Mouse (Mus musculus): ENCODE results near the gene Hamp. TPM values are rescaled to one million over a fixed set of nuclear protein-coding genes. Genes with fewer than 3 reads are reported as not detected.

Hamp gene
- polyA plus RNA-seq, 1 experiment, result not detected

DNA sequence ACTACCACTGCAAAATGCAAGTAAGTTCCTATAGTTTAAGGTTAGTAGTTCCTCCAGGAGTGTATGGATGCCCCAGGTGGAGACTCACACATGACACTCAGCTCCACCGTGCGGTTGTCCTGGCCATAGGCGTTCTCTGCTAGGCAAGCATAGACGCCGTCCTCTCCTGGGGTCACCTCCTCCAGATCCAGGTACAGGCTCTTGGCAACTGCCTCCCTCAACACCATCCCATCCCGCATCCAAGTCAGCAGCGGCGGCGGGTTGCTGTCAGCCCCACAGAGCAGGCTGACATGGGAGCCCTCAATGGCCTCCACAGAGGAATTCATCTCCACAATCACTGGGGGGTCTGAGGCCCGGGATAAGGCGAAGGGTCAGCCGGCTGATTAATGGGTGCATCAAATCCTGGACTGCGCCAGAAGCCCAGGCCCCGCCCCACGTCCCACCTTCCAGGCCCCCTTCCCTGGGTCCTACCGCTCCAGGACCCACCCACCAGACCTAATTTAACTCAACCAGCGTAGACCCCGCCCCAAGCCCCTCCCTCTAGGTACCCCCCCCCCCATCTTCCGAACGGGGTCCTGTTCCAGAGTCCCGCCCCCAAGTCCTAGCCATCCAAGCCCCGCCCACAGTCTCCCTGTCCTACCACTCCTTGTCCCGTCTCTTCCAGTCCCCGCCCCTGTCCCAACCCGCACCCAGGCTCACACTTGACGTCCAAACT, 35.4 kb downstream of the Hamp start:
- H3K36me3 ChIP-seq (ENCODE audit: control insufficient read depth, insufficient read depth), result no peaks in the 10 kb centered on the region
- H3ac ChIP-seq (ENCODE audit: control insufficient read depth, insufficient read length), result no peak overlapping the region
- H3K4me3 ChIP-seq, result no peak overlapping the region
- peaks cover 16% of the 10 kb centered on the region for H3K27me3 ChIP-seq (ENCODE audit: control insufficient read depth, insufficient read depth, insufficient read length)
- H3K79me2 ChIP-seq (ENCODE audit: control insufficient read depth, insufficient read depth), result no peaks in the 10 kb centered on the region
- no peak for TF ChIP-seq MYOG (IDR thresholded peaks at IDR 0.05; ENCODE audit: control insufficient read depth in 1 of 3, insufficient read depth in 1 of 3, insufficient read length in 2 of 3, low read depth in 2 of 3)
- no peak for TF ChIP-seq POLR2A (IDR thresholded peaks at IDR 0.05; ENCODE audit: insufficient read length, low read depth)
- TF ChIP-seq E2F4 (IDR thresholded peaks at IDR 0.05; ENCODE audit: insufficient read depth), result no peak
- TF ChIP-seq SRF (IDR thresholded peaks at IDR 0.05; ENCODE audit: control insufficient read depth, insufficient read length, low read depth), result no peak
- no peak for TF ChIP-seq REST (IDR thresholded peaks at IDR 0.05; ENCODE audit: insufficient read depth, insufficient read length)
- no peak for TF ChIP-seq CEBPB (IDR thresholded peaks at IDR 0.05; ENCODE audit: insufficient read depth, poor library complexity, severe bottlenecking)
- no peak for TF ChIP-seq MYOD1 (IDR thresholded peaks at IDR 0.05; ENCODE audit: control insufficient read depth in 1 of 3, insufficient read length in 2 of 3, low read depth in 2 of 3)
- no peak for TF ChIP-seq USF1 (IDR thresholded peaks at IDR 0.05; ENCODE audit: low read depth)
- no peak for TF ChIP-seq MAX (IDR thresholded peaks at IDR 0.05; ENCODE audit: low read depth)
- TF ChIP-seq TCF12 (IDR thresholded peaks at IDR 0.05; ENCODE audit: insufficient read depth, poor library complexity, severe bottlenecking), result no peak
- TF ChIP-seq TCF3 (IDR thresholded peaks at IDR 0.05; ENCODE audit: insufficient read length, low read depth), result no peak
- no peak for TF ChIP-seq POLR2AphosphoS2 (IDR thresholded peaks at IDR 0.05; ENCODE audit: insufficient read length, low read depth)
- no peak overlapping the region for H3K4me2 ChIP-seq (ENCODE audit: low read depth)

DNA sequence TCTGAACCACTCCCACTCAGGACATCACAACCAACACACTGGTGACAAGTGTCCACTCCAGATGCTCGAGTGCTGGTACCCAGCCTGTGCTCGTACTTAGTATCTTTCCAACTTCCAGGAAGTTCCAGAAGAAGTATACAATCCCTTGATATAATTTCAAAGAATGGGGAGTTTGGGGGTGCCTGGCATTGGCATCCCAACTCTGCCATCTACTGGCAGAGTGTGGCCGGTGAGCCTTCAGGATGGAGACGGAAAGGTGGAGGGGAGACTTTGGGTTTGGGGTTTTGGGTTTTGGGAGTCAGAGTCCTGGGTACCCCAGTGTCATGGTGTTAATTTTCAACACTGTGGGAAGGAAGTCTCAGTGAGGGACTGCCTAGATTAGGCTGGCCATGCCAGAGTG, 39.8 kb downstream of the Hamp start:
- TF ChIP-seq MYOG (IDR thresholded peaks at IDR 0.05; ENCODE audit: control insufficient read depth in 1 of 3, insufficient read depth in 1 of 3, insufficient read length in 2 of 3, low read depth in 2 of 3), result no peak
- TF ChIP-seq TCF12 (IDR thresholded peaks at IDR 0.05; ENCODE audit: insufficient read depth, poor library complexity, severe bottlenecking), result no peak
- no peak for TF ChIP-seq REST (IDR thresholded peaks at IDR 0.05; ENCODE audit: insufficient read depth, insufficient read length)
- TF ChIP-seq TCF3 (IDR thresholded peaks at IDR 0.05; ENCODE audit: insufficient read length, low read depth), result no peak
- no peak for TF ChIP-seq MYOD1 (IDR thresholded peaks at IDR 0.05; ENCODE audit: control insufficient read depth in 1 of 3, insufficient read length in 2 of 3, low read depth in 2 of 3)
- no peak for TF ChIP-seq POLR2A (IDR thresholded peaks at IDR 0.05; ENCODE audit: insufficient read length, low read depth)
- TF ChIP-seq USF1 (IDR thresholded peaks at IDR 0.05; ENCODE audit: low read depth), result no peak
- TF ChIP-seq SRF (IDR thresholded peaks at IDR 0.05; ENCODE audit: control insufficient read depth, insufficient read length, low read depth), result no peak
- TF ChIP-seq MAX (IDR thresholded peaks at IDR 0.05; ENCODE audit: low read depth), result no peak
- no peak for TF ChIP-seq POLR2AphosphoS2 (IDR thresholded peaks at IDR 0.05; ENCODE audit: insufficient read length, low read depth)
- no peak for TF ChIP-seq E2F4 (IDR thresholded peaks at IDR 0.05; ENCODE audit: insufficient read depth)
- no peak for TF ChIP-seq CEBPB (IDR thresholded peaks at IDR 0.05; ENCODE audit: insufficient read depth, poor library complexity, severe bottlenecking)
- Histone ChIP-seq H3K27me3 (ENCODE audit: control insufficient read depth, insufficient read depth, insufficient read length) (peaks cover 19% of the 10 kb centered on the region), H3ac (ENCODE audit: control insufficient read depth, insufficient read length) (no peak overlapping the region), H3K36me3 (ENCODE audit: control insufficient read depth, insufficient read depth) (no peaks in the 10 kb centered on the region), H3K79me2 (ENCODE audit: control insufficient read depth, insufficient read depth) (no peaks in the 10 kb centered on the region), H3K4me3 (no peak overlapping the region), H3K4me2 (ENCODE audit: low read depth) (no peak overlapping the region)

DNA sequence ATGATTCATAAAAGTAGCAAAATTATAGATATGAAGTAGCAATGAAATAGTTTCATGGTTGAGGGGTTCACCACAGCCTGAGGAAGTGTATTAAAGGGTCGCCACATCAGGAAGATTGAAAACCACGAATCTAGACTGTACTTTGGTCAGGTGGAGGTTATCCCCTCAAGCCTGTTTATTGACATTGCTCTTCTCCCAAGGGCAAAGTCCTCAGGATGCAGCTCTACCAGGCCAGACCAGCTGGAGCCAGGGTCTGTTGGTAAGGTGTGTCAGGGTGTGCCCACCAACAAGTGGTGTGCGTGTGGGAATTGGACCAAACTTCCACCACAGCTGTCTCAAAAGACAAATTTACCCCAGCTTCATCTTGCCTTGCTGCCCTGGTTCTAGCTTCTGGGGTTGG, 48.6 kb downstream of the Hamp start:
- Histone ChIP-seq H3K36me3 (ENCODE audit: control insufficient read depth, insufficient read depth) (no peaks in the 10 kb centered on the region), H3K27me3 (ENCODE audit: control insufficient read depth, insufficient read depth, insufficient read length) (no peaks in the 10 kb centered on the region), H3ac (ENCODE audit: control insufficient read depth, insufficient read length) (no peak overlapping the region), H3K79me2 (ENCODE audit: control insufficient read depth, insufficient read depth) (no peaks in the 10 kb centered on the region), H3K4me3 (no peak overlapping the region), H3K4me2 (ENCODE audit: low read depth) (no peak overlapping the region)
- no peak for TF ChIP-seq POLR2A (IDR thresholded peaks at IDR 0.05; ENCODE audit: insufficient read length, low read depth)
- TF ChIP-seq MYOD1 (IDR thresholded peaks at IDR 0.05; ENCODE audit: control insufficient read depth in 1 of 3, insufficient read length in 2 of 3, low read depth in 2 of 3), result no peak
- no peak for TF ChIP-seq E2F4 (IDR thresholded peaks at IDR 0.05; ENCODE audit: insufficient read depth)
- TF ChIP-seq MAX (IDR thresholded peaks at IDR 0.05; ENCODE audit: low read depth), result no peak
- TF ChIP-seq POLR2AphosphoS2 (IDR thresholded peaks at IDR 0.05; ENCODE audit: insufficient read length, low read depth), result no peak
- TF ChIP-seq MYOG (IDR thresholded peaks at IDR 0.05; ENCODE audit: control insufficient read depth in 1 of 3, insufficient read depth in 1 of 3, insufficient read length in 2 of 3, low read depth in 2 of 3), result no peak
- no peak for TF ChIP-seq SRF (IDR thresholded peaks at IDR 0.05; ENCODE audit: control insufficient read depth, insufficient read length, low read depth)
- no peak for TF ChIP-seq USF1 (IDR thresholded peaks at IDR 0.05; ENCODE audit: low read depth)
- TF ChIP-seq TCF12 (IDR thresholded peaks at IDR 0.05; ENCODE audit: insufficient read depth, poor library complexity, severe bottlenecking), result no peak
- TF ChIP-seq REST (IDR thresholded peaks at IDR 0.05; ENCODE audit: insufficient read depth, insufficient read length), result no peak
- TF ChIP-seq CEBPB (IDR thresholded peaks at IDR 0.05; ENCODE audit: insufficient read depth, poor library complexity, severe bottlenecking), result no peak
- no peak for TF ChIP-seq TCF3 (IDR thresholded peaks at IDR 0.05; ENCODE audit: insufficient read length, low read depth)

DNA sequence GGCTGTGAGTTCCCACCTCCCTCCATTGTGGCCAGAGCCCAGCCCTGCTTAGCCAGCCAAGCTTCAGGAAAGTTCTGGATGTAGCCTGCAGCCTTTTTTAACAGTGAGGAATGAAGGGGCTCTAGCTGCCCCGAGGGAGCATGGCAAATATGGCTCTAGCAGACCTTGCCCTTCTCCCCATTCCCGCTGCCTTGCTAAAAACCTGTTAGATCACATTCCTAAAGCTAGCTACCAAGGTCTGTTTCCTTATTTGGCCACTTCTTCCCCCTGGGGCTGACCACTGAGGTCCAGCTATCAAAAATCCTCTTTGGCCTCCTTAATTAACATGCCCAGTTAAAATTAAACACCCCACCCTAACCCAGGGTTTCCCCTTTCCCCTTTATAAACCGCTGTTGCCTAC, 51.3 kb downstream of the Hamp start:
- Histone ChIP-seq H3K36me3 (ENCODE audit: control insufficient read depth, insufficient read depth) (no peaks in the 10 kb centered on the region), H3ac (ENCODE audit: control insufficient read depth, insufficient read length) (no peak overlapping the region), H3K27me3 (ENCODE audit: control insufficient read depth, insufficient read depth, insufficient read length) (peaks cover 3% of the 10 kb centered on the region), H3K4me2 (ENCODE audit: low read depth) (no peak overlapping the region), H3K4me3 (no peak overlapping the region), H3K79me2 (ENCODE audit: control insufficient read depth, insufficient read depth) (no peaks in the 10 kb centered on the region)
- TF ChIP-seq POLR2A (IDR thresholded peaks at IDR 0.05; ENCODE audit: insufficient read length, low read depth) (no peak), REST (IDR thresholded peaks at IDR 0.05; ENCODE audit: insufficient read depth, insufficient read length) (no peak), POLR2AphosphoS2 (IDR thresholded peaks at IDR 0.05; ENCODE audit: insufficient read length, low read depth) (no peak), TCF12 (IDR thresholded peaks at IDR 0.05; ENCODE audit: insufficient read depth, poor library complexity, severe bottlenecking) (no peak), MAX (IDR thresholded peaks at IDR 0.05; ENCODE audit: low read depth) (no peak), TCF3 (IDR thresholded peaks at IDR 0.05; ENCODE audit: insufficient read length, low read depth) (no peak), MYOG (IDR thresholded peaks at IDR 0.05; ENCODE audit: control insufficient read depth in 1 of 3, insufficient read depth in 1 of 3, insufficient read length in 2 of 3, low read depth in 2 of 3) (no peak)

Other genes with a start within 250 kb of the Hamp start
- gene 2200002J24Rik, start 245.1 kb downstream of the Hamp start, polyA plus RNA-seq (2012; fragmentation: generic; extraction: Trizol), result not detected
- not detected for gene Atp4a, start 231.8 kb downstream of the Hamp start, polyA plus RNA-seq (2012; fragmentation: generic; extraction: Trizol)
- gene Tmem147, start 214.5 kb downstream of the Hamp start, polyA plus RNA-seq (2012; fragmentation: generic; extraction: Trizol), result 241 TPM
- gene Gapdhs, start 200.4 kb downstream of the Hamp start, polyA plus RNA-seq (2012; fragmentation: generic; extraction: Trizol), result 0.05 TPM
- gene Sbsn, start 192.6 kb downstream of the Hamp start, polyA plus RNA-seq (2012; fragmentation: generic; extraction: Trizol), result 0.79 TPM
- gene Dmkn, start 180.3 kb downstream of the Hamp start, polyA plus RNA-seq (2012; fragmentation: generic; extraction: Trizol), result not detected
- not detected for gene Krtdap, start 156.1 kb downstream of the Hamp start, polyA plus RNA-seq (2012; fragmentation: generic; extraction: Trizol)
- gene Ffar2, start 120.3 kb downstream of the Hamp start, polyA plus RNA-seq (2012; fragmentation: generic; extraction: Trizol), result not detected
- not detected for gene Ffar3, start 87.9 kb downstream of the Hamp start, polyA plus RNA-seq (2012; fragmentation: generic; extraction: Trizol)
- gene Ffar1, start 82.5 kb downstream of the Hamp start, polyA plus RNA-seq (2012; fragmentation: generic; extraction: Trizol), result not detected
- not detected for gene Cd22, start 63.7 kb downstream of the Hamp start, polyA plus RNA-seq (2012; fragmentation: generic; extraction: Trizol)
- 0.01 TPM for gene Mag, start 29.2 kb downstream of the Hamp start, polyA plus RNA-seq (2012; fragmentation: generic; extraction: Trizol)
- not detected for gene Hamp2, start 19.4 kb downstream of the Hamp start, polyA plus RNA-seq (2012; fragmentation: generic; extraction: Trizol)
- 88.6 TPM for gene Usf2, start 12.8 kb upstream of the Hamp start, polyA plus RNA-seq (2012; fragmentation: generic; extraction: Trizol)
- gene Lsr, start 29.4 kb upstream of the Hamp start, polyA plus RNA-seq (2012; fragmentation: generic; extraction: Trizol), result 0.02 TPM
- not detected for gene Fam187b, start 29.8 kb upstream of the Hamp start, polyA plus RNA-seq (2012; fragmentation: generic; extraction: Trizol)
- gene Fxyd5, start 98.4 kb upstream of the Hamp start, polyA plus RNA-seq (2012; fragmentation: generic; extraction: Trizol), result 31.0 TPM
- not detected for gene Fxyd7, start 107.4 kb upstream of the Hamp start, polyA plus RNA-seq (2012; fragmentation: generic; extraction: Trizol)
- gene Fxyd1, start 113.2 kb upstream of the Hamp start, polyA plus RNA-seq (2012; fragmentation: generic; extraction: Trizol), result 8.4 TPM
- not detected for gene Lgi4, start 115.3 kb upstream of the Hamp start, polyA plus RNA-seq (2012; fragmentation: generic; extraction: Trizol)
- 0.01 TPM for gene Fxyd3, start 132.7 kb upstream of the Hamp start, polyA plus RNA-seq (2012; fragmentation: generic; extraction: Trizol)
- not detected for gene Hpn, start 171.3 kb upstream of the Hamp start, polyA plus RNA-seq (2012; fragmentation: generic; extraction: Trizol)
- 4.1 TPM for gene Scn1b, start 183.0 kb upstream of the Hamp start, polyA plus RNA-seq (2012; fragmentation: generic; extraction: Trizol)
- gene Gramd1a, start 211.9 kb upstream of the Hamp start, polyA plus RNA-seq (2012; fragmentation: generic; extraction: Trizol), result 25.5 TPM

Measured in myocyte (in vitro differentiated cells).